Mouse (Mus musculus): ENCODE measurements around the gene Aasdh.

Gene Aasdh

DNA sequence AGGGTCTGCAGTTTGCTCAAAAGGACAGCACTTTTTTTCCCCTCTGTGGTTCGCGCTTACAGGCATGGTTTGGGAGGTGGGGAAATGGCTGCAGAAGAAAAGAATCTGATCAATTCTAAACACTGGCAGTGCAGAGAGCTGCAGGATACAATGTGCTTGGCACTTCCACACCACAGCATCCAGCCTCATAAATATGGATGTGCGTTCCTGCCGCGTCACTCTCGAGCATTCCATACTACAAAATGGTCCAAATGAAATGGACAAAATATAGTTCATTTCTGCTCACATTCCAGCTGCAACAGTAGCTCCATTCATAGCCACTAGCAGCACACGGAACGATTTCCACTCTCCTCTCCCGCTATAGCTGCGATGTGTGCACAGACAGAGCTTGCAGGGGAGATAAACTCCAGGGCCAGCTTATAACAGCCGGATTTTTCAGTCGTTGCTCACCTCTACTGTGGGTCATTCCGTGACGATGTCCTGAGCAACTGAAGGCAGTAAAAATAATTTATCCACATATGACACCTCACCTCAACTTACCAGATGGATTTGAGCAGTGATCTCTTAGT, 60.6 kb downstream of the Aasdh start:
- in situ Hi-C loops (cut with MboI, MseI) = loop anchor here (5.0 to 10.0 kb wide), 2 partner anchors 252 to 270 kb away; no protein-coding TSS in a partner anchor

DNA sequence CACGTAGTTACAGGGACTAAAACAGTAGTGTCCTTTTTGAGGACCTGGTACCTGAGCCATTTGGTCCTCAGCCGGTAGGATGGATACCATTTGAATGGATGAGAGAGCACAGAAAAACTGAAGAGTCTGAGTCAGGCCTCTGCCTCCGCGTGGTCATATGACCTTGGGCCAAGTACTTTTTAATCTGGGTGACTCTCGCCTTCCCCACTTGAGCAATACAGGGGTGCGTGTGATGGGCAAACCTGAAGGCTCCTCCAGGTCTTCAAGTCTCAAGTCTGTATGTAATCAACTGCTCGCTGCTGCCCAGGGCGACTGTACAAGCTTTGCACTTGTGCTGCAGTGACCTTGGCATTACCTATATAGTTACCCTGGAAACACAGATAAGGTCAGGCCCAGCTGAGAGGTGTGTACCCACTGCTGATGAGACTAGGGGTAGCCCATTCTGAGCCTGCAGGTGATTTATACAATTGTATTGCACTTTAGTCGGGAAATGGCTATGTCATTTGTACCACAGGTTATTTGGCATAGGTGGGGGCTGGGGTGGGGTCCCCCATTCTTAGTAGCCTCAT, 61.4 kb downstream of the Aasdh start:
- in situ Hi-C loops (cut with MboI, MseI) = loop anchor here (5.0 to 10.0 kb wide), 2 partner anchors 252 to 269 kb away; no protein-coding TSS in a partner anchor

DNA sequence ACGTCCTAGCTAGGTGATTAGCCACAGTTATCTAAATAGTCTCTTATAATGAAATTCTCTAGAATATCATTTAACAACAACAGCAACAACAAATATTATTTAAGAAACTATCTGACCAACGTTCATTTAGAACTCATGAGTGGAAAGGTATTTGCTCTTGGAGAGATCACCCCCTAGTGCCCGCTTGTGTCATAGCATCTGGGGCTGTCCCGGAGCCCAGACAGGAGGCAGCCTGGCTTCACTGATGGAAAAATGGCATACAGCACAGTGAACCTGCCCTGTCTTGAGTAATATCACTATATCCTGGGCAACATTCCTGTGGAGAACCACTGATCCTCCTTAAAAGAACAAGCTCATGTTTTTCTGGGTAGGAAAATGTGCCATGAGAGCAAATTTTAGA, 61.9 kb downstream of the Aasdh start:
- in situ Hi-C loops (cut with MboI, MseI) = loop anchor here (5.0 to 10.0 kb wide), 2 partner anchors 251 to 269 kb away; no protein-coding TSS in a partner anchor

GRCm38 (mm10) chr5:76841859-76842258, 63.5 kb downstream of the Aasdh start:
- in situ Hi-C loops (cut with MboI, MseI) = loop anchor here (5.0 to 10.0 kb wide), 2 partner anchors 250 to 267 kb away; no protein-coding TSS in a partner anchor

DNA sequence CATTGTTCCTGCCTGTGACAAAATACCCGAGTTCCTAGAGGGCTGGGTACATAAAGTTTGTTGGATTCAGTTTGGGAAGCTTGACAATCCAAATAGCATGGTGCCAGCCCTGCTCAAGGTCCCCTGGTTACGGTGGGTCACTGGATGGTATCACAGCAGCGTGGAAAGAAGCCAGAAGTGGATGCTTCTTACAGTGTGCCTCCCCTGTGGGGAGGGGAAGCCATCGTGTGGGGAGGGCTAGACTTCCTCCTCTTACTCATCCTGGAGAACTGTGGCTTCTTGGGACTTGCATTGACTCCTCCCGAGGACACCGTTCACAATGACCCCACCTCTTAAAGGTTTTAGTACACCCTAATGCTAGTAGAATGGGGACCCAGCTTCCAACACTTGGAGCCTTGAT, 65.5 kb downstream of the Aasdh start:
- in situ Hi-C loops (cut with MboI, MseI) = loop anchor here (5.0 to 10.0 kb wide), 2 partner anchors 247 to 265 kb away; no protein-coding TSS in a partner anchor

GRCm38 (mm10) chr5:76837018-76837417, 68.3 kb downstream of the Aasdh start:
- in situ Hi-C loops (cut with MboI, MseI) = no loop called here

- in situ Hi-C loops (cut with MboI, MseI) = no loop called here
Measured at GRCm38 (mm10) chr5:76832529-76833210, 72.6 kb downstream of the Aasdh start.

DNA sequence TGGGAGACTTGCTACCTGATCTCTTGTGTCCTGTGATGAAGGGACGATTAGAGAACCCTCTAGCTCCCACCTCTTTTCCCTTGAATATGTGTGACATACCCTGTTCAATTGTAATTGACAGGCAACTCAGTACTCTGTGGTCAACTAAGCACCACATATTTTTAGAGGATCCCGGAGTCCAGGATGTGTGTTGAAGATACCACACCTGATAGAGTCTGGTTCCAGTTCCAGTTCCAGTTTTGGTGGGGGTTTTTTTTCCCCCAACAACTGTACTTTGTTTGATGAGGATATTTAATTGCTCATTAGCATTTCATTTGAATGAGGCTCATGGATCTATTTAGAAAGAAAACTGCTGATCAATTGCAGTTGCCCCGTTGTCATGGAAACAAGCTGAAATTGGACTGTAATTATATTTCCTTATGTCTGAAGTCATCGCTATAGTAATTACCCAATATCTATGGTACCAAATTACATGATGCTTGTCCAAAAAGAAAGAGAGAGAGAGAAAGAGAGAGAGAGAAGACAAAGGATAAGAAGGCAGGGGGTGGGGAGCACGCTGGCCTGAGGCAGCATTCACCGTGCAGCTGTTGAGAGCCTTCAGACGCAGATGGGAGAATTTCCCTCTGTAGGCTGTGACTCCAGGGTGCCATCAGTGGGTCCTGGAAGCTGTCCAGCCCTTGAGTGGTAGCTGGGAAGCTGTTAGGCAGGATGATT, 76.6 kb downstream of the Aasdh start:
- in situ Hi-C loops (cut with MboI, MseI) = no loop called here

Data from T-helper 17 cell (primary cell).